ENCODE assay signal across 8 mouse cellular contexts in genomic region chr4:150173281-150173680, GRCm38 (mm10). TPM values are rescaled to one million over a fixed set of nuclear protein-coding genes. Genes with fewer than 3 reads are reported as not detected.
DNase-seq lines count a peak whose midpoint lies in the region; ATAC-seq and TF ChIP-seq lines count a peak whose summit lies in the region.

No protein-coding gene starts in this region.

- no peak overlapping the region for H3K4me3 ChIP-seq in midbrain, embryonic 11.5 days (ENCODE audit: low read depth, low read length)
- H3K4me3 ChIP-seq in midbrain, embryonic 15.5 days: no peak overlapping the region
- no peak overlapping the region for H3K4me3 ChIP-seq in bone marrow, adult 2 months (replicated peaks; ENCODE audit: control insufficient read depth, low read depth, low read length)
- no peak overlapping the region for H3K4me3 ChIP-seq in liver, embryonic 12.5 days

- TF ChIP-seq CTCF in bone marrow, adult 2 months (IDR thresholded peaks at IDR 0.05; ENCODE audit: control insufficient read depth, insufficient read depth, low read length): 0 out of 2 replicates have a peak, but pooled peaks have one; percentile 11

- H3K36me3 ChIP-seq in midbrain, embryonic 11.5 days (ENCODE audit: control insufficient read depth, insufficient read depth, low read length): no peaks in the 10 kb centered on the region
- H3K36me3 ChIP-seq in midbrain, embryonic 15.5 days (replicated peaks): no peaks in the 10 kb centered on the region
- H3K36me3 ChIP-seq in liver, embryonic 12.5 days: no peaks in the 10 kb centered on the region

- intact Hi-C loops in heart, postnatal 14 days (cut with DNase I): no loop called here

- no peaks in the 10 kb centered on the region for H3K27me3 ChIP-seq in midbrain, embryonic 11.5 days (ENCODE audit: control insufficient read depth, insufficient read depth, low read length)
- H3K27me3 ChIP-seq in midbrain, embryonic 15.5 days (replicated peaks): no peaks in the 10 kb centered on the region
- no peaks in the 10 kb centered on the region for H3K27me3 ChIP-seq in liver, embryonic 12.5 days (replicated peaks)

- DNase-seq in cerebellum, adult 11 months: peak; percentile 39
- DNase-seq in midbrain, embryonic 11.5 days (ENCODE audit: low spot score, missing footprints): peak; percentile 91
- DNase-seq in heart, postnatal 14 days: peak; percentile 35 to 63
- peak; percentile 32 to 62 for DNase-seq in right cerebral cortex, adult 2 months (ENCODE audit: low spot score in 2 of 2)

- no peak overlapping the region for H3K4me2 ChIP-seq in midbrain, embryonic 11.5 days
- no peak overlapping the region for H3K4me2 ChIP-seq in midbrain, embryonic 15.5 days
- H3K4me2 ChIP-seq in liver, embryonic 12.5 days: peak overlapping the region; percentile 22; the same call in 1 of the 2 replicates

- TF ChIP-seq POLR2A in bone marrow, adult 2 months (IDR thresholded peaks at IDR 0.05; ENCODE audit: borderline replicate concordance, control insufficient read depth, low read depth, low read length): no peak

- H3K27ac ChIP-seq in midbrain, embryonic 11.5 days (ENCODE audit: low read depth, low read length): no peak overlapping the region
- H3K27ac ChIP-seq in midbrain, embryonic 15.5 days: no peak overlapping the region
- no peak overlapping the region for H3K27ac ChIP-seq in bone marrow, adult 2 months (ENCODE audit: control insufficient read depth, insufficient read depth, low read depth, low read length, poor library complexity)
- no peak overlapping the region for H3K27ac ChIP-seq in liver, embryonic 12.5 days

- H3K9me3 ChIP-seq in midbrain, embryonic 11.5 days (ENCODE audit: control insufficient read depth, low read length): no peaks in the 10 kb centered on the region
- H3K9me3 ChIP-seq in midbrain, embryonic 15.5 days: no peaks in the 10 kb centered on the region
- no peaks in the 10 kb centered on the region for H3K9me3 ChIP-seq in liver, embryonic 12.5 days (replicated peaks)

- no peaks in the 10 kb centered on the region for H3K4me1 ChIP-seq in midbrain, embryonic 11.5 days (ENCODE audit: control insufficient read depth, insufficient read depth, low read length)
- no peaks in the 10 kb centered on the region; the same call in 1 of the 2 replicates for H3K4me1 ChIP-seq in midbrain, embryonic 15.5 days
- H3K4me1 ChIP-seq in bone marrow, adult 2 months (ENCODE audit: control insufficient read depth, insufficient read depth, low read length): no peaks in the 10 kb centered on the region; the same call in 1 of the 2 replicates
- peaks cover 25% of the 10 kb centered on the region for H3K4me1 ChIP-seq in liver, embryonic 12.5 days

- no peak for ATAC-seq in cerebellum, adult (ENCODE audit: insufficient number of reproducible peaks, low FRiP score, low TSS enrichment)
- ATAC-seq in midbrain, embryonic 11.5 days (ENCODE audit: low FRiP score): peak; percentile 24; the same call in 1 of the 2 replicates
- ATAC-seq in midbrain, embryonic 15.5 days (replicated peaks): no peak
- no peak; the same call in 1 of the 2 replicates for ATAC-seq in liver, embryonic 12.5 days

- H3K9ac ChIP-seq in midbrain, embryonic 11.5 days (ENCODE audit: low read length): no peak overlapping the region
- no peak overlapping the region for H3K9ac ChIP-seq in midbrain, embryonic 15.5 days
- H3K9ac ChIP-seq in liver, embryonic 12.5 days: no peak overlapping the region

- WGBS in midbrain, embryonic 11.5 days: 53% methylated on average over 10 of the region's 10 CpGs
- WGBS in midbrain, embryonic 15.5 days: 59% methylated on average over 10 of the region's 10 CpGs
- 54% methylated on average over 10 of the region's 10 CpGs for WGBS in bone marrow, adult 2 months
- WGBS in liver, embryonic 12.5 days (ENCODE audit: insufficient replicate concordance): 59% methylated on average over 10 of the region's 10 CpGs

RNA-seq across cellular contexts. Expression of gene Slc2a7, which starts 24.5 kb away (rescaled TPM):
- polyA plus RNA-seq in midbrain, embryonic 11.5 days (2014; fragmentation: Nextera tagmentation; extraction: Ambion mirVana): not detected in 2 replicates
- not detected in 2 replicates for polyA plus RNA-seq in midbrain, embryonic 15.5 days (2015; fragmentation: Nextera tagmentation; extraction: Ambion mirVana)
- not detected in 2 replicates for polyA plus RNA-seq in bone marrow, adult 2 months (2011; ENCODE audit: insufficient read depth, insufficient read length, low replicate concordance, missing spikeins)
- total RNA-seq in heart, postnatal 14 days (2021): not detected
- not detected in 2 replicates for polyA plus RNA-seq in liver, embryonic 12.5 days (2016; fragmentation: Nextera tagmentation; extraction: Ambion mirVana)

RNA-seq across cellular contexts. Expression of gene Car6, which starts 27.9 kb away (rescaled TPM):
- polyA plus RNA-seq in midbrain, embryonic 11.5 days (2014; fragmentation: Nextera tagmentation; extraction: Ambion mirVana): 0.25 TPM in 1 of 2 replicates, not detected in the other
- polyA plus RNA-seq in midbrain, embryonic 15.5 days (2015; fragmentation: Nextera tagmentation; extraction: Ambion mirVana): not detected in 2 replicates
- not detected in 2 replicates for polyA plus RNA-seq in bone marrow, adult 2 months (2011; ENCODE audit: insufficient read depth, insufficient read length, low replicate concordance, missing spikeins)
- total RNA-seq in heart, postnatal 14 days (2021): not detected
- polyA plus RNA-seq in liver, embryonic 12.5 days (2016; fragmentation: Nextera tagmentation; extraction: Ambion mirVana): not detected in 2 replicates

RNA-seq across cellular contexts. Expression of gene Slc2a5, which starts 54.2 kb away (rescaled TPM):
- polyA plus RNA-seq in midbrain, embryonic 11.5 days (2014; fragmentation: Nextera tagmentation; extraction: Ambion mirVana): 1.1 and 1.6 TPM in 2 replicates
- polyA plus RNA-seq in midbrain, embryonic 15.5 days (2015; fragmentation: Nextera tagmentation; extraction: Ambion mirVana): 1.6 and 2.9 TPM in 2 replicates
- polyA plus RNA-seq in bone marrow, adult 2 months (2011; ENCODE audit: insufficient read depth, insufficient read length, low replicate concordance, missing spikeins): 0.62 TPM in 1 of 2 replicates, not detected in the other
- total RNA-seq in heart, postnatal 14 days (2021): under 1 TPM in 1 of 2 experiments, not detected in 1; 0.17 TPM
- polyA plus RNA-seq in liver, embryonic 12.5 days (2016; fragmentation: Nextera tagmentation; extraction: Ambion mirVana): 0.22 and 0.30 TPM in 2 replicates

Comparison
In these comparisons a context has a peak if more than half of its experiments do, and no peak if none do; other contexts are left out.
1. DNase-seq: peak in every context shown above with its lines; median percentile 91 in midbrain, embryonic 11.5 days; 49 in heart, postnatal 14 days; 47 in right cerebral cortex, adult 2 months; 39 in cerebellum, adult 11 months.